Mouse (Mus musculus) neural tube, embryonic 13.5 days (tissue): ENCODE measurements around the gene Sik1. TPM values are rescaled to one million over a fixed set of nuclear protein-coding genes. Genes with fewer than 3 reads are reported as not detected.
A peak's percentile ranks its signal among the peaks of the same experiment; 100 is the strongest.

ENCODE experiments used
- ATAC-seq: fragments of 200-750 bp; cut with Nextera tagmentation; 2 replicates; pipeline ENCODE4 v1.8.0; 2017; ENCODE audit warnings: low read depth, mild to moderate bottlenecking, moderate TSS enrichment, moderate library complexity
- H3K27ac ChIP-seq: fragments of 300-500 bp; sonication (generic); replicated peaks from 2 replicates; pipeline ENCODE4 v1.5.1; 2015; ENCODE audit warnings: moderate library complexity, mild to moderate bottlenecking, inconsistent platforms
- H3K27me3 ChIP-seq: fragments of 300-500 bp; sonication (generic); 2 replicates; pipeline ENCODE4 v1.6.1; 2015; ENCODE audit warnings: mild to moderate bottlenecking, inconsistent platforms
- H3K36me3 ChIP-seq: fragments of 300-500 bp; sonication (generic); 2 replicates; pipeline ENCODE4 v1.6.1; 2015; ENCODE audit warnings: mild to moderate bottlenecking, inconsistent platforms
- H3K4me1 ChIP-seq: fragments of 300-500 bp; sonication (generic); replicated peaks from 2 replicates; pipeline ENCODE4 v1.6.1; 2015; ENCODE audit warnings: inconsistent platforms
- H3K4me2 ChIP-seq: fragments of 300-500 bp; sonication (generic); 2 replicates; pipeline ENCODE4 v1.6.1; 2015; ENCODE audit warnings: inconsistent platforms, mild to moderate bottlenecking, moderate library complexity
- H3K4me3 ChIP-seq: fragments of 300-500 bp; sonication (generic); 2 replicates; pipeline ENCODE4 v1.5.1; 2015; ENCODE audit warnings: mild to moderate bottlenecking, inconsistent platforms
- H3K9ac ChIP-seq: fragments of 300-500 bp; sonication (generic); 2 replicates; pipeline ENCODE4 v1.6.1; 2015; ENCODE audit warnings: moderate library complexity, mild to moderate bottlenecking, inconsistent platforms
- H3K9me3 ChIP-seq: fragments of 300-500 bp; sonication (generic); 2 replicates; pipeline ENCODE4 v1.6.1; 2016; ENCODE audit warnings: inconsistent platforms
- WGBS: fragments of 180-500 bp; shearing (Covaris S2); methylation state at CpG from one replicate; pipeline ENCODE4 v1.1.7; 2015; 5-methylcytosine and 5-hydroxymethylcytosine counted together
- polyA plus RNA-seq: library from polyadenylated mRNA; unstranded; fragments of >200 nt; fragmentation: Nextera tagmentation; extraction: Ambion mirVana; gene quantifications from 2 replicates; pipeline ENCODE4 v1.2.1, GENCODE M21; 2015

Sik1 gene
- polyA plus RNA-seq, 1 experiment from 2014 or later = 17.0 TPM

DNA sequence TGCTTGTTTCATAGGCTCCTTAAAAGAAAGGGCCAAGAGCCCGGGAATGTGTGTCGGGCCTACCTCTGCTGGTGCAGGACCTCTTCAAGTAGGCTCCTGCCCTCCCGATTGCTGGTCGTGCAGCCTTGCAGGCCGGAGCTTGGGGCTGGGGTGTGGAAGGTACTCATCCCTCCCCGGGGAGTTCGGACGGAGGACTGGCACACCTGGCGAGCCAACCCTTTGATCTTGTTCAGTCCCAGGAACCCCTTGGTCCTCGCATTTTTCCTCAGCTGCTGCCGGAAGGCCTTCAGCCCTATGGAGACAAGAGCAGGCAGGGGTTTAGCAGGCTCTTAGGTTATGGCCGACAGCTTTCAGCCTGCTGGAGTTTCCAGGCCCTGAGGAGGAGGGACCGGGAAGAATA, 8.6 kb downstream of the Sik1 start:
- no peaks in the 10 kb centered on the region for H3K9me3 ChIP-seq
- H3K4me1 ChIP-seq = peaks cover 6% of the 10 kb centered on the region; the same call in 1 of the 2 replicates
- H3K27me3 ChIP-seq = no peaks in the 10 kb centered on the region
- no peak overlapping the region for H3K4me3 ChIP-seq
- H3K36me3 ChIP-seq = peaks cover 80% of the 10 kb centered on the region
- no peak overlapping the region for H3K27ac ChIP-seq
- no peak for ATAC-seq
- no peak overlapping the region for H3K4me2 ChIP-seq
- H3K9ac ChIP-seq = no peak overlapping the region
- WGBS = 90% methylated on average over 13 of the region's 13 CpGs

DNA sequence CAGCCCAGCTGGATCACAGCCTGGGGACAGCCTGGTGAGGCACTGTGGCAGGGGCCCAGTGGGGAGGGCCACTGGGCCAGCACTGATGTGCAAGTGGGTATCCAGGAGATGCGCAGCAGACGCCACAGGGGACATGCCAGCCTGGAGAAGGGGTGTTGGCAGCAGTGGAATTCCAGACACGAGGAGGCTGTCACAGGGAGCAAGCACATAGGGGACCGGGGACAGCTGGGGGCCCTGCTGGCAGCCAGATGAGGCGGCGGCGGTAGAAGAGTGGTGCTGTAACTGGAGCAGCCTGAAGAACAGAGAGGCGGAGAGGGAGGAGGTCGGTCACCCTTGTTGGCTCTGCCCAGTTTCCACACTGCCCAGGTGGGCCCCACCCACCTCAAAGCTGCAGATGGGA, 9.3 kb downstream of the Sik1 start:
- H3K4me3 ChIP-seq = no peak overlapping the region
- no peak overlapping the region for H3K27ac ChIP-seq
- no peaks in the 10 kb centered on the region; the same call in 1 of the 2 replicates for H3K4me1 ChIP-seq
- H3K27me3 ChIP-seq = no peaks in the 10 kb centered on the region
- 80% methylated on average over 9 of the region's 9 CpGs for WGBS
- no peaks in the 10 kb centered on the region for H3K9me3 ChIP-seq
- peaks cover 80% of the 10 kb centered on the region for H3K36me3 ChIP-seq
- no peak for ATAC-seq
- H3K9ac ChIP-seq = no peak overlapping the region
- no peak overlapping the region for H3K4me2 ChIP-seq

DNA sequence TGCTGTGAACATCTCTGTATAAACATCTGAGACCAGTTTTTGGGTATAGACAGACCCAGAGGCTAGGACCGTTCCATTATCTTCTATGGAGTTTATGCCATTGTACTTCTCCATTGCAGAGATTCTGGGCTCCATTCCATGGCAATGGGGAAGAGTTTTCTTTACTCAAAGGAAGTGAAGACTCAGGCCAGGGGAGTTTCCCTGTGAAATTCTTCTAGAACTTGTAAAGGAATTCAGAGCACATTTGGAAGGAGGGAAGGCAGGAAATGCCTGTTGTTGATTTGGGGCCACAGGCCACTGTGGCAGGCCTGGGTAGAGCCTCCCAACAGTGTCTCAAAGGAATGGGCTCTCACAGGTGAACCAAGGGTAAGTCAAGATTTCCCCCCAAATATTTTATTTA, 11.7 kb downstream of the Sik1 start:
- H3K4me1 ChIP-seq = no peaks in the 10 kb centered on the region
- H3K4me2 ChIP-seq = no peak overlapping the region
- 90% methylated on average over 1 of the region's 1 CpGs for WGBS
- peaks cover 57% of the 10 kb centered on the region for H3K36me3 ChIP-seq
- no peak overlapping the region for H3K27ac ChIP-seq
- no peaks in the 10 kb centered on the region for H3K27me3 ChIP-seq
- ATAC-seq = no peak
- no peak overlapping the region for H3K4me3 ChIP-seq
- no peaks in the 10 kb centered on the region for H3K9me3 ChIP-seq
- no peak overlapping the region for H3K9ac ChIP-seq

DNA sequence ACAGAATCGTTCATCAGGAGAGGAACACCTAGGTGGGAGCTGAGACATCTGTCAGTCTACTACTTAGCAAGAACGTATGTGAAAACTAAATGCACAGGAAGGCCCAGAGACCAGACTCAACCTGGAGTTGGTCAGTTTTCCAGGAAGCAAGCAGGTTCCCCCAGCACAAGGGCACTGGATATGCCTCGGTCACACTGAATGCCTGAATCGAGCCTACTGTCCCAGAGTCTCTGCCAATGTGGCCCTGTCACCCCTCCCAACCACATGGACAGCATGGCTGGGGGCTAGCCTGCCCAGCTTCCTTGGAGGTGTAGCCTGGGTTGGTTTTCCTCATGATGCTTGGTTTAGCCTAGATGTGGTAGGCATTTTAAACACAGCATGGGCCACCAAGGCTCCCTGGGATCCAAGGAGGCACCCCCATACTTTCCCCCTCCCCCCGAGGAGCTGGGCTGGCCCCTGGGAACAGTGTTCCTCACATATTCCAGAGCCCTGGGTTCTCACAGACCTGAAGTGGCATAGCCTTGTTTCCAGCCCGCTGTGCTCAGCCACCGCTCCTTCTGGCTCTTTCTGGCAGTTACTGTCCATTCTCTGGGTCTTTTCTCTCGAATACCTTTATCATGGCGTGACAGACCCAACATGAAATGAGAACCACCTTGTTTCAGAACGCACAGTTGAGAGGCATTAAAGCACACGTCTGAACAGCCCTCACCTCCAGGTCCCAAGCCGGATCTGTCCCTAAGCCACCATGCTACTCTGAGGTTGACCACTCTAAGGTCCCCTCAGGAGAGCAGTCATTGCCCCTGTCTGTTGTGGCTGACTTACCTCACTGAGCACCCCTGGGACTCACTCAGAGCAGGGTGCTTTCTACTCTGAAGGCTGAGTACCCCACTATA, 12.4 kb downstream of the Sik1 start:
- WGBS = 86% methylated on average over 12 of the region's 12 CpGs
- Histone ChIP-seq H3K36me3 (peaks cover 49% of the 10 kb centered on the region), H3K27ac (no peak overlapping the region), H3K9ac (no peak overlapping the region), H3K9me3 (no peaks in the 10 kb centered on the region), H3K4me1 (no peaks in the 10 kb centered on the region), H3K4me3 (no peak overlapping the region), H3K27me3 (no peaks in the 10 kb centered on the region), H3K4me2 (no peak overlapping the region)
- no peak for ATAC-seq

DNA sequence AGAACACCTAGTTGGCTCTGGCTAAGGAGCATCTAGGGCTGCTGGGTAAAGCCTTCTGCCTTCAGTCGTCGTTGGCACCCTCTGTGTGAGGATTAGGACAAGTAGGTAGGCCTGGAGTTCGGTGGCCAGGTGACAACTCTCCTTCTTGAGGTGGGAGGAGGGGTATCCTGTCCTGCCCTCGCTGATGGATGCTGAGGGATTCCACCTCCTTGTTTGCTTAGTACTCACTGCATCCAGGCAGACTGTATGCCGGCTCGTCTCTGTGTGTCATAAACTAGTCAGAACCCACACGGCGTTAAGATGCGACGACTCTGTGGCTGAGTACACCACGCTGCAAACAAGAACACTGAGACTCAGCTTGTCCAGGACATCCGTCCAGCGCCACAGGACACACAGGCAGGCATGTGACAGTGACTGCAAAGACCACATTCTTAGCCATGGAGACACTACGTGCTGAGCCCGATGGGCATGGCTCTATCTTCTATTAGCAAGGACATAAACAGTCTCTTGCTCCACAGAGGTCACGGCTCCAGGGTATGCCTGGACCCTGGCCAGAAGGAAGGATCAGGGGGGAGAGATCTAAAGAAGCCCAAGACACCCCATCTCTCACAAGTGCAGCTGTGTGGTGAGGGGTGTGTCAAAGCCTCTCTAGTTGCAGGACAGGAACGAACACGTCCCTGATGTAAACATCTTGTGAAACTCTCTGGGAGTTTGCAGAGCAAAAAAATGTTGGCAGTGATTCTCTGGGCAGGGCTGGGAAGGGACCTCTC, 13.6 kb downstream of the Sik1 start:
- 72% methylated on average over 18 of the region's 18 CpGs for WGBS
- no peak for ATAC-seq

DNA sequence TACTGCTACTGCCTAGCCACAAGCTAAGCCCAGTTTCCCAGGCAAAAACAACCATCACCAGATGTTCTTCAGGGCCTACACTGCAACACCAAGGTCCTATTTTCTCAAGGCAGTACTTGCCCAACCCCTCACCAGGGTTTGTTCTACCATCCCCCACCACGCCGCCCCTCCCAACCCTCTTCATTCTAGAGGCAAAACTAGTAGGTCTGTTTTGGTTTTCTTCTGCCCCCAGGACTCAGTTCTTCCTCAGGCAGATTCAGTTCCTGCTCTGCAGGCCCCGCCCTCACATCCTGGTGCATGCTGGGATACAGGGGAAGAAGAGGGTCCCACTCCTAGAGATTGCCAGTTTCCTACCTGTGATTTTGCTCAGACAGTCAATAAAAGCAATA, 14.2 kb downstream of the Sik1 start:
- Histone ChIP-seq H3K36me3 (peaks cover 32% of the 10 kb centered on the region), H3K9ac (no peak overlapping the region), H3K27ac (no peak overlapping the region), H3K4me1 (0 out of 2 replicates have a peak, but pooled peaks cover 7% of the 10 kb centered on the region), H3K27me3 (no peaks in the 10 kb centered on the region), H3K4me2 (no peak overlapping the region), H3K4me3 (no peak overlapping the region), H3K9me3 (no peaks in the 10 kb centered on the region)
- 84% methylated on average over 3 of the region's 3 CpGs for WGBS
- ATAC-seq = no peak

More for the DNA sequence above, 13.6 kb downstream of the Sik1 start:
- H3K4me1 ChIP-seq = 0 out of 2 replicates have a peak, but pooled peaks cover 2% of the 10 kb centered on the region
- H3K27ac ChIP-seq = no peak overlapping the region
- no peak overlapping the region for H3K9ac ChIP-seq
- no peaks in the 10 kb centered on the region for H3K27me3 ChIP-seq
- no peaks in the 10 kb centered on the region for H3K9me3 ChIP-seq
- H3K4me2 ChIP-seq = no peak overlapping the region
- H3K4me3 ChIP-seq = no peak overlapping the region
- peaks cover 38% of the 10 kb centered on the region for H3K36me3 ChIP-seq

DNA sequence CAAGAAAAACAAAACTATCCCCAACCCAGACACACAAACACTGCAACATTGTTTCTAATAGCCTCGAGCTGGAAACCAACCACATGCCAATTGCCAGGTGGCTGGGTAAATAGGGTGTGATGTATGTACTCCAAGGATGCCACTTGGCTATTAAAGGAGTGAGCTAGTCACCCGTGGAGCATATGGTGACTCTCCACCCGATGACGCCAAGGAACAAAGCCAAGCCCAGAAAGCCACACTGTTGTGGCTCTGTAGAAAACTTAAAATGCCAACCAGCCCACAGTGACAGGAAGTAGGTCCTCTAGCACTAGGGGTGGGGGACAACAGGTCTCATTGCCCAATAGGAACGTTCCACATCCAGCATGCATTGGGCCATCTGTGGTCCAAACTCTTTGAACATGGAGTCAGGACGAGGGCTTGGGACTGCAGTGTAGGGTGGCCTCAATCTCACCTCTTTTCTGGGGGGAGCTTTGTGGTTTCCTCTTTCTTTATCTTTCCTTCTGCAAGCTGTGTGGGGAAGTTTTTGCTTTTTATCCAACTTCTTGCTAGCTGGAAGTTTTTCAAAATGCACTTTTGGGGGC, 15.1 kb downstream of the Sik1 start:
- WGBS = 61% methylated on average over 6 of the region's 6 CpGs
- H3K27me3 ChIP-seq = no peaks in the 10 kb centered on the region

DNA sequence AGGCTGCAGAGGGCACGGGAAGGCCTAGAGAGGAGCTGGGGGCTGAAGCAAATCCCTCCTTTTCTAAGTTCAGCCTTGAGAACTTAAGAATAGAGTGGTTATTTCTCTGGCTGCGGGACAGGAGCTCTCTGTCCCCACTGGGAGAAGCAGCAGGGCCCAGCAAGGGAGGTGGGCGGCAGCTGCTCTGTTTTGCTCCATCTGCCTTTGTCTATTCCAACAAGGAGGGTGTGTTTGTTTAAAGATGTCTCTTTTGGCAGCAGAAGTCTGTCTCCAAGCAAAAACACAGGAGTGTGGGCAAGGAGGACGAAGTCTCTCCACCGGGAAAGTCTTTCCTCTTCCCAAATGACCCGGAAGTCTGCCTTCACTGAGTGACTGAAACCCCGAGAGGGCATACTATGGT, 18.8 kb downstream of the Sik1 start:
- Histone ChIP-seq H3K9me3 (no peaks in the 10 kb centered on the region), H3K9ac (no peak overlapping the region), H3K27ac (no peak overlapping the region), H3K4me1 (peaks cover 21% of the 10 kb centered on the region; the same call in 1 of the 2 replicates), H3K27me3 (no peaks in the 10 kb centered on the region), H3K4me2 (no peak overlapping the region), H3K4me3 (no peak overlapping the region), H3K36me3 (no peaks in the 10 kb centered on the region)
- ATAC-seq = no peak
- 79% methylated on average over 7 of the region's 7 CpGs for WGBS

More for the DNA sequence above, 15.1 kb downstream of the Sik1 start:
- H3K4me3 ChIP-seq = no peak overlapping the region
- ATAC-seq = no peak
- no peak overlapping the region for H3K27ac ChIP-seq
- 0 out of 2 replicates have a peak, but pooled peaks cover 13% of the 10 kb centered on the region for H3K4me1 ChIP-seq
- no peaks in the 10 kb centered on the region for H3K9me3 ChIP-seq
- no peak overlapping the region for H3K4me2 ChIP-seq
- H3K9ac ChIP-seq = no peak overlapping the region
- peaks cover 23% of the 10 kb centered on the region for H3K36me3 ChIP-seq

DNA sequence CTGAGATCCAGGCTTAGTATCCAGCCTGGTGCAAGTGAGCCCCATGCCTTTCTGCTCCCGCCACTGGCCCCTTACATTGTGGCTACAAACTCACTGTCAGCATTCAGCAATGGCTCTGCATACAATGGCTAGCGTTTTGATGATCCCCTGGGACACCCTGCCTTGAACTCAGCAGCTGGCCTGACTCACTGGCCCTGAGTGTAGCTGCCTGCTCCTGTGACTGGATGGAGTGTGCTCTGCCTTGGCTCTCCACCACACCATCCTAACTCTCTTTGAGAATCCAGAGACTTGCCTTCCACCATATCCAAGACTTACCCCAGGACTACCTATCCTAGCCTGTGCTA, 19.4 kb downstream of the Sik1 start:
- 68% methylated on average over 2 of the region's 2 CpGs for WGBS
- Histone ChIP-seq H3K27ac (no peak overlapping the region), H3K27me3 (no peaks in the 10 kb centered on the region), H3K4me2 (no peak overlapping the region), H3K4me1 (peaks cover 21% of the 10 kb centered on the region; the same call in 1 of the 2 replicates), H3K9ac (no peak overlapping the region), H3K36me3 (no peaks in the 10 kb centered on the region), H3K4me3 (no peak overlapping the region), H3K9me3 (no peaks in the 10 kb centered on the region)
- no peak for ATAC-seq

DNA sequence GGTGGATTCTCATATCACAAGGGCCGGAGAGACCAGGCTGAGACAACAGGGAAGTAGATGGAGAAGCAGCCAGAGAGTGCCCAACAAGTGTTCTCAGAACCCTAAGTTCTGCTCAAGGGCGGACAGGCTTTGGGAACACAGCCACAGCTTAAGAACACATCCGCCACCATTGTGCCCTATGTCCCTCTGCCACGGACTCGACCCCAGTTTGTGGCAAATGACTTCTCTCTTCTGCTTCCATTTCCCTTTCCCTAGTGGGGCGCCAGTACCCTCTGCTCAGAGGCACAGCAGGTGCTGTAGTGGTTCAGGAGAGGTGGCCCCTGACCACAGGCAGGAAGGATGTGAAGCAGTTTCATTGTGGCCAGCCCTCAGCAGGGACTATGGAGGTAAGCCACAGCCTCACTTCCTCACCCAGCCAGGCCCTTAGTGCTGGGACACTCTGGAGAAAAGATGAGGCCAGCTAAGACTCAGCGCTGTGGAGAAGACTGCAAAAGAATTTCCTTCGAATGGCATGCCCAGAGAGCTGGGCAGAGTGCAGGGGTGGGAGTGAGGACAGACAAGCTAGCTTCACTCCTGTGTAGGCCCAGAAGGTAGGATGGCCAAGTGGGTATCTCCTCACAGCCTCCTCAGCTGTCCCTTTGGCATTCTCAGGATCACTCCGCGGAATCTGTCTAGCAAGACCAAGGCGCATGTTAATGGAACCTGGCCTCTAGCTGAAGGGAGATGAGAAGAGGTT, 19.9 kb downstream of the Sik1 start:
- Histone ChIP-seq H3K27ac (no peak overlapping the region), H3K9ac (no peak overlapping the region), H3K4me2 (no peak overlapping the region), H3K4me3 (no peak overlapping the region), H3K4me1 (peaks cover 21% of the 10 kb centered on the region; the same call in 1 of the 2 replicates), H3K9me3 (no peaks in the 10 kb centered on the region), H3K27me3 (no peaks in the 10 kb centered on the region), H3K36me3 (no peaks in the 10 kb centered on the region)
- ATAC-seq = no peak
- WGBS = 95% methylated on average over 11 of the region's 11 CpGs

DNA sequence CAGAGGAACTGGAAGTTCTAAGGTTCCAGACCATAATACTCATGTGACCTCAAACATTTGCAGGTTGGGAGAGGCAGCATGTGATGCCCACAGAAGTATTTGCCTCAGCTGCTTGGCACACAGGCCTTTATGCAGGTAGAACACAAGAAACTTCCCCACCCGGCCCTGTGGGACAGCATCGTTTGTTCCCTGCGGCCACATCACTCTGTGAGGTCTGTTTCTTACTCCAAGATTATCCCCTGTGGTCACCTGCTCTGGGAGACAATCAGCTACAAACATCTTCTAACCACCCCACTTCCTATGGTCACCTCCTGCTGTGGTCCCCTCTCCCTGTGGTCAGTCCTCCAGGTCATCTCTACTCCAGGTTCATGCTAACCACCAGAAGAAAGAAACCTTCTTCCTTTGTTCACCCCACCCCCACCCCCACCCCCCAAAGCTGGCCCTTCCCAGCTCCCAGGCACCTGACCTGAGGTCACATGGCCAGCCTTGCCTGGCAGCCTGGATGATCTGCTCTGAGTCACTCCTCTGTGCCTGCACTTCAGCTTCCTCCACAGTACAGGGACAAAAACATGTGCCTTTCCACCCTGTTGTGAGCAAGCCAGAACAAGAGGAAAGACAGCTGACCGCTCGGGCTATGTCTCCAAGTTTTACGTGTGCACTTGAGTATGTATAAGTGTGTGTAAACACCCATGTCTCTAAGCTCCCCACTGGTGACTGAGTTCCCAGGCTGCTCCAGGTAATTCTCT, 21.1 kb downstream of the Sik1 start:
- no peak overlapping the region for H3K4me3 ChIP-seq
- H3K4me2 ChIP-seq = no peak overlapping the region
- H3K27ac ChIP-seq = no peak overlapping the region
- WGBS = 84% methylated on average over 6 of the region's 6 CpGs
- H3K4me1 ChIP-seq = peaks cover 21% of the 10 kb centered on the region; the same call in 1 of the 2 replicates
- H3K27me3 ChIP-seq = no peaks in the 10 kb centered on the region
- H3K9ac ChIP-seq = no peak overlapping the region
- H3K9me3 ChIP-seq = no peaks in the 10 kb centered on the region
- 0 out of 2 replicates have a peak, but pooled peaks have one; percentile 27 for ATAC-seq
- H3K36me3 ChIP-seq = no peaks in the 10 kb centered on the region
